Mouse (Mus musculus) CH12.LX (cell line): Measurements from ENCODE around the gene Snta1. TPM values are rescaled to one million over a fixed set of nuclear protein-coding genes. Genes with fewer than 3 reads are reported as not detected.

ENCODE experiments used
- DNase-seq: peaks from one replicate; pipeline ENCODE4 v3.0.0-alpha.2; 2013; ENCODE audit errors: extremely low read depth
- H3K27ac ChIP-seq: 2 replicates; pipeline ENCODE4 v1.5.1; 2012; ENCODE audit warnings: low read depth, mild to moderate bottlenecking, control low read depth, moderate library complexity; ENCODE audit not compliant: insufficient read depth
- H3K27me3 ChIP-seq: replicated peaks from 2 replicates; pipeline ENCODE3; 2012; ENCODE audit warnings: inconsistent platforms
- H3K36me3 ChIP-seq, 2 experiments: replicated peaks in 1 of 2; 2 replicates each; pipeline versions ENCODE3 to v1.6.1; 2012; ENCODE audit warnings: inconsistent platforms in 1 of 2, low read length in 1 of 2, mild to moderate bottlenecking in 1 of 2, mixed read lengths in 1 of 2, moderate library complexity in 1 of 2; ENCODE audit not compliant: control insufficient read depth in 1 of 2, insufficient read depth in 1 of 2
- H3K4me1 ChIP-seq, 2 experiments: 2 replicates each; pipeline ENCODE4 v1.6.1; 2012; ENCODE audit warnings: inconsistent platforms in 1 of 2, moderate library complexity in 1 of 2; ENCODE audit not compliant: insufficient read depth in 2 of 2, control insufficient read depth in 1 of 2
- H3K4me2 ChIP-seq: 2 replicates; pipeline ENCODE4 v1.6.1; 2012; ENCODE audit warnings: low read depth, mild to moderate bottlenecking, control low read depth; ENCODE audit not compliant: poor library complexity, insufficient read depth, severe bottlenecking
- H3K4me3 ChIP-seq, 3 experiments: fragments of 150-350 bp in 1 of 3; sonication (generic) in 1 of 3; replicated peaks in 1 of 3; 2 replicates each; pipeline versions ENCODE3 to v1.5.1; 2011 to 2012; ENCODE audit warnings: low read depth in 2 of 3, low read length in 2 of 3, mild to moderate bottlenecking in 2 of 3, moderate library complexity in 2 of 3, control low read depth in 1 of 3, improper control_type of control experiment in 1 of 3, inconsistent platforms in 1 of 3, mixed read lengths in 1 of 3; ENCODE audit not compliant: poor library complexity in 1 of 3
- H3K79me2 ChIP-seq: replicated peaks from 2 replicates; pipeline ENCODE4 v1.6.1; 2012; ENCODE audit warnings: mild to moderate bottlenecking, moderate library complexity; ENCODE audit not compliant: control insufficient read depth, poor library complexity, insufficient read depth, severe bottlenecking; ENCODE audit errors: extremely low read depth
- H3K9ac ChIP-seq: 2 replicates; pipeline ENCODE4 v1.6.1; 2012; ENCODE audit warnings: low read depth, mild to moderate bottlenecking, control low read depth, moderate library complexity; ENCODE audit not compliant: insufficient read depth
- H3K9me3 ChIP-seq: replicated peaks from 2 replicates; pipeline ENCODE3; 2012; ENCODE audit warnings: low read length, inconsistent platforms, mixed read lengths
- CHD1 ChIP-seq: IDR thresholded peaks from 2 replicates; pipeline ENCODE4 v1.6.1; 2012; ENCODE audit warnings: low read depth, low read length, improper control_type of control experiment, inconsistent platforms
- CTCF ChIP-seq, 2 experiments: IDR thresholded peaks in 1 of 2; conservative IDR thresholded peaks in 1 of 2; 2 replicates each; pipeline ENCODE4 v1.5.1; 2011 to 2012; ENCODE audit warnings: low read depth in 2 of 2, low read length in 2 of 2, improper control_type of control experiment in 1 of 2, inconsistent platforms in 1 of 2, mild to moderate bottlenecking in 1 of 2, moderate library complexity in 1 of 2
- ELF1 ChIP-seq: IDR thresholded peaks from 2 replicates; pipeline ENCODE4 v1.6.1; 2014; ENCODE audit warnings: low read depth, mild to moderate bottlenecking, inconsistent platforms, low read length, improper control_type of control experiment
- HCFC1 ChIP-seq: IDR thresholded peaks from 2 replicates; pipeline ENCODE4 v1.6.1; 2012; ENCODE audit warnings: low read depth, mild to moderate bottlenecking, inconsistent platforms, low read length, improper control_type of control experiment
- JUND ChIP-seq: conservative IDR thresholded peaks from 2 replicates; pipeline ENCODE4 v1.6.1; 2011; ENCODE audit warnings: low read depth, low read length, improper control_type of control experiment
- MAZ ChIP-seq: IDR thresholded peaks from 2 replicates; pipeline ENCODE4 v1.6.1; 2012; ENCODE audit warnings: low read depth, mild to moderate bottlenecking, inconsistent platforms, low read length, improper control_type of control experiment, moderate library complexity
- MXI1 ChIP-seq: IDR thresholded peaks from 2 replicates; pipeline ENCODE4 v1.6.1; 2011; ENCODE audit warnings: mild to moderate bottlenecking, low read depth, low read length, improper control_type of control experiment
- MYC ChIP-seq: IDR thresholded peaks from 2 replicates; pipeline ENCODE4 v1.6.1; 2011; ENCODE audit warnings: low read depth, mild to moderate bottlenecking, improper control_type of control experiment, low read length
- NRF1 ChIP-seq: IDR thresholded peaks from 2 replicates; pipeline ENCODE4 v1.6.1; 2014; ENCODE audit warnings: low read depth, mild to moderate bottlenecking, inconsistent platforms, low read length, improper control_type of control experiment, moderate library complexity
- POLR2AphosphoS2 ChIP-seq: IDR thresholded peaks from 2 replicates; pipeline ENCODE4 v1.6.1; 2011; ENCODE audit warnings: low read depth, low read length, improper control_type of control experiment
- RAD21 ChIP-seq: IDR thresholded peaks from 2 replicates; pipeline ENCODE4 v1.6.1; 2011; ENCODE audit warnings: low read depth, mild to moderate bottlenecking, low read length, improper control_type of control experiment, moderate library complexity
- TBP ChIP-seq: conservative IDR thresholded peaks from 2 replicates; pipeline ENCODE4 v1.6.1; 2011; ENCODE audit warnings: low read depth, low read length, improper control_type of control experiment
- TCF12 ChIP-seq: IDR thresholded peaks from 2 replicates; pipeline ENCODE4 v1.6.1; 2014; ENCODE audit warnings: low read depth, mild to moderate bottlenecking, inconsistent platforms, low read length, improper control_type of control experiment
- UBTF ChIP-seq: IDR thresholded peaks from 2 replicates; pipeline ENCODE4 v1.6.1; 2012; ENCODE audit warnings: low read depth, mild to moderate bottlenecking, inconsistent platforms, low read length, improper control_type of control experiment, moderate library complexity
- USF1 ChIP-seq: IDR thresholded peaks from 2 replicates; pipeline ENCODE4 v1.6.1; 2014; ENCODE audit warnings: low read depth, mild to moderate bottlenecking, inconsistent platforms, low read length, improper control_type of control experiment
- USF2 ChIP-seq: conservative IDR thresholded peaks from 2 replicates; pipeline ENCODE4 v1.6.1; 2011; ENCODE audit warnings: low read depth, low read length, improper control_type of control experiment
- ZKSCAN1 ChIP-seq: IDR thresholded peaks from 2 replicates; pipeline ENCODE4 v1.6.1; 2012; ENCODE audit warnings: low read depth, inconsistent platforms, low read length, improper control_type of control experiment, borderline replicate concordance
- ZMIZ1 ChIP-seq: IDR thresholded peaks from 2 replicates; pipeline ENCODE4 v1.6.1; 2012; ENCODE audit warnings: low read depth, mild to moderate bottlenecking, inconsistent platforms, low read length, improper control_type of control experiment
- dilution Hi-C: fragments of 300-500 bp; cut with MboI; formaldehyde crosslinking; loops from 2 replicates; pipeline ENCODE4 v1.14.3; 2020; ENCODE audit warnings: low sequenced_read_pairs; ENCODE audit not compliant: extremely low pct_unique_long_range_greater_than_20kb, extremely low pct_ligation_motif_present
- in situ Hi-C: fragments of 300-500 bp; cut with MboI; formaldehyde crosslinking; loops from 3 replicates; pipeline ENCODE4 v1.14.3; 2019; ENCODE audit warnings: low sequenced_read_pairs, low pct_ligation_motif_present, low pct_unique_long_range_greater_than_20kb, mixed read lengths
- polyA plus RNA-seq: library from polyadenylated mRNA; unstranded; fragments of >175 nt; gene quantifications from 2 replicates; pipeline ENCODE4 v1.2.1, GENCODE M21; 2012; ENCODE audit warnings: low read depth; ENCODE audit not compliant: insufficient read length
- total RNA-seq, 2 experiments: library from RNA; depleted of rRNA; stranded (reverse); fragments of 300-350 nt in 1 of 2; fragments of >200 nt in 1 of 2; gene quantifications; 2 replicates each; pipeline ENCODE4 v1.2.3; 2012 to 2014

The Snta1 gene
- total and polyA plus RNA-seq, 3 experiments, result 0.33 TPM; not detected in 2

DNA sequence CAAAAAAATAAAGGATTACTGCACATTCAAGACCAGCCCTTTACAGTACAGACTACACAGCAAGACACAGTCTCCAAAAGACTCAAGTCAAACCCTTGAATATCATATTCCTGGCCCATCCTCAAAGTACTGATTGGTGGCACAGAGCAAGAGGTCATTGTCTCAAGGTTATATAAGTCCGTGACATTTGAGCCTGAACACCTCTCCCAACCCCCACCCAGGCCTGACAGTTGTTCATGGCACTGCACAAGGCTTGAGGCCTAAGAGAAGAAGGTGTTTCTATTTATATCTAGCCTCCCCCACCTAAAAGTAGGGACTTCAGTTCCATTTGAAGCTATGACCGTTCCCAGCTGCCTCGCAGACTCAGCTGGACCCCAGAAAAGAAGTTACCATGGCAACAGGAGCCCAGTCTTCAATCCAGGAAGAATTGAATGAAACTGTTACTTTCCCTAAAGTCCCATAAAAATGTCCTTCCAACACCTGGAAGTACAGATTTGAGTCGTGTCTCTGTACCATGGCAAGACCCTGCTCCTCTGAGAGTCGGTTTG lies 2.4 kb downstream of the Snta1 start:
- dilution Hi-C loops (no loop called here), in situ Hi-C loops (no loop called here)
- H3K4me3 ChIP-seq, result no peak overlapping the region
- H3K9me3 ChIP-seq, result no peaks in the 10 kb centered on the region
- H3K4me1 ChIP-seq, result peaks cover 2 to 15% of the 10 kb centered on the region in 2 experiments; a peak in 3 of 4 replicates
- H3K27ac ChIP-seq, result no peak overlapping the region
- DNase-seq, result no peak
- no peaks in the 10 kb centered on the region for H3K27me3 ChIP-seq
- H3K79me2 ChIP-seq, result no peaks in the 10 kb centered on the region
- H3K4me2 ChIP-seq, result no peak overlapping the region
- no peaks in the 10 kb centered on the region for H3K36me3 ChIP-seq
- H3K9ac ChIP-seq, result no peak overlapping the region
- TF ChIP-seq USF2, result no peak

DNA sequence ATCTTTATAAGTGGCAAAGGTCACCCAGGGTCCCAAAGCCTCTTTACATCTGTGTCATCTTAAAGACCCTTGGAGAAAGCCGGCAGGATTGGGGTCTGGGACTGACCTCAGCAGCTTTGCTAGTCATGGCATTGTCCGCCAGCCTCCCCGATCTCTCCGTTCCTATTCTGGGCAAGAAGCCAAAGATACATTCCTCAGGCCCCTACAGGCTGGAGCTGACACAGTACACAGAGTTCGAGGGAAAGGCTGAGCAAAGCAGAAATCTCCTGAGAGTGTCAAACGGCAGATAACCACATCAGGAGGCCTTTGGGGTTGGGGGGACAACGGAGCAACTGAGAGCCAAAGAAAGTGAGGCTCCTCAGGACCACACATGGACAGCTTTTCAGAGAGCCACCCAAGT lies 5.1 kb downstream of the Snta1 start:
- no peak for DNase-seq
- no peaks in the 10 kb centered on the region for H3K79me2 ChIP-seq
- dilution Hi-C loops (no loop called here), in situ Hi-C loops (no loop called here)
- no peak overlapping the region for H3K27ac ChIP-seq
- H3K4me3 ChIP-seq, result no peak overlapping the region
- no peaks in the 10 kb centered on the region for H3K27me3 ChIP-seq
- H3K36me3 ChIP-seq, result no peaks in the 10 kb centered on the region
- H3K4me1 ChIP-seq, result peaks cover 0 to 9% of the 10 kb centered on the region in 2 experiments; a peak in 1 of 4 replicates
- no peak for TF ChIP-seq TCF12
- no peak for TF ChIP-seq TBP
- TF ChIP-seq HCFC1, result no peak
- TF ChIP-seq ELF1, result no peak
- TF ChIP-seq MXI1, result no peak
- TF ChIP-seq USF1, result no peak
- no peak for TF ChIP-seq POLR2AphosphoS2
- no peak for TF ChIP-seq ZMIZ1
- no peak for TF ChIP-seq MAZ
- TF ChIP-seq NRF1, result no peak
- no peak for TF ChIP-seq CHD1
- TF ChIP-seq JUND, result no peak
- TF ChIP-seq ZKSCAN1, result no peak
- no peak for TF ChIP-seq RAD21
- TF ChIP-seq MYC, result no peak
- no peak for TF ChIP-seq CTCF (conservative IDR thresholded peaks at IDR 0.05 in 1 of 2, IDR thresholded peaks at IDR 0.05 in 1 of 2; ENCODE audit: low read depth in 2 of 2, low read length in 2 of 2)
- TF ChIP-seq UBTF, result no peak
- no peaks in the 10 kb centered on the region for H3K9me3 ChIP-seq
- H3K4me2 ChIP-seq, result no peak overlapping the region
- no peak overlapping the region for H3K9ac ChIP-seq
